Comparison of ENCODE assay signal across 9 mouse cellular contexts in the genomic region with DNA sequence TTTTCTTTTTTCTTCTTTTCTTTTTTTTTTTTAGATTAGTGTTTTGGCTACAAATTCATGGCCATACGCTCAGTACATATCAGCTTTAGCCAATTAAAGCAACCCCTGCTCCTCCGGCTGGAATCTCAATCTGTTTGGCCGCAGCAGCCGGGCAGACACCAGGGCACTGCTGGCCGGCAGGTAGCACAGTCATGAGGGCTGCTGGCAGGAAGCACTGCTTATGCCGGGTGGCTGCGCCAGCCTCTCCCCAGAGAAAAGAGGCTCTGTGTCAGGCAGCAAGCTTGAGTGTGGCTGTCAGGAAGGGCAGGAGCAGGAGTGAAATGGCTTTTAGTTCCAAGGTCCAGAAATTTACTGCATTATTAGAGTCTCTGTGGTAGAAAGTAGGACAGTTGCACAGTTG.
DNase-seq lines count a peak whose midpoint lies in the region; ATAC-seq and TF ChIP-seq lines count a peak whose summit lies in the region.
"Had no signal": no experiment of that assay in that cellular context is flagged by ENCODE, and none has a peak within 500 bp of the region (broad histone marks: within the 10 kb centered on the region; RNA-seq: fewer than 3 reads in every experiment).

No protein-coding gene starts in this region.

- H3K4me1 ChIP-seq in lung, postnatal 0 days (ENCODE audit: insufficient read depth, low read depth, low read length), result no peaks in the 10 kb centered on the region

- peak; percentile 19 to 41 for DNase-seq in layer of hippocampus, postnatal 10 days (ENCODE audit: low spot score in 2 of 2)
- DNase-seq in layer of hippocampus, adult 9-11 months, result no peak
- peak; percentile 83 for DNase-seq in cerebellum, adult 11-12 months
- peak; percentile 10 for DNase-seq in heart, postnatal 25 days (ENCODE audit: low spot score)
- DNase-seq in lung, postnatal 0 days (ENCODE audit: low spot score), result peak; percentile 42
- DNase-seq in thymus, postnatal 4 days, result peak; percentile 34
- no peak for DNase-seq in left cerebral cortex, adult 11 months (ENCODE audit: low spot score)
- DNase-seq in left cerebral cortex, adult 8-10 months (ENCODE audit: low spot score in 2 of 2), result no peak
- DNase-seq: lung, embryonic 14.5 days had no signal

- no peak for TF ChIP-seq EP300 in lung, postnatal 0 days (IDR thresholded peaks at IDR 0.05)

- no peak overlapping the region for H3K4me3 ChIP-seq in lung, postnatal 0 days (ENCODE audit: low read depth, low read length)

- H3K4me2 ChIP-seq in lung, postnatal 0 days (replicated peaks; ENCODE audit: low read depth, low read length), result peak overlapping the region; percentile 28; the same call in 1 of the 2 replicates
- H3K4me2 ChIP-seq: lung, embryonic 14.5 days had no signal

- no peak overlapping the region for H3K27ac ChIP-seq in lung, postnatal 0 days (ENCODE audit: low read length)

- no peaks in the 10 kb centered on the region for H3K9me3 ChIP-seq in lung, postnatal 0 days (ENCODE audit: low read length)

- no peaks in the 10 kb centered on the region for H3K36me3 ChIP-seq in lung, postnatal 0 days (ENCODE audit: insufficient read depth, low read length)

- TF ChIP-seq CTCF in lung, postnatal 0 days (IDR thresholded peaks at IDR 0.05), result no peak

- H3K27me3 ChIP-seq in lung, postnatal 0 days (replicated peaks; ENCODE audit: insufficient read depth, low read length), result no peaks in the 10 kb centered on the region

- intact Hi-C loops in heart, postnatal 25 days (cut with DNase I), result loop anchor here (5.0 to 10.0 kb wide), 3 partner anchors 148 to 368 kb away; a partner anchor contains a TSS

- WGBS in lung, postnatal 0 days, result 42% methylated on average over 7 of the region's 7 CpGs

- H3K9ac ChIP-seq in lung, postnatal 0 days (replicated peaks; ENCODE audit: low read depth), result no peak overlapping the region
- H3K9ac ChIP-seq: lung, embryonic 14.5 days had no signal

- peak; percentile 71 for ATAC-seq in lung, postnatal 0 days

Comparison
In these comparisons a context has a peak if more than half of its experiments do, and no peak if none do; other contexts are left out.
1. DNase-seq: peak in layer of hippocampus, postnatal 10 days (2 of 2), cerebellum, adult 11-12 months (single experiment), heart, postnatal 25 days (single experiment), lung, postnatal 0 days (single experiment) and thymus, postnatal 4 days (single experiment); none in layer of hippocampus, adult 9-11 months (single experiment), left cerebral cortex, adult 11 months (single experiment) and left cerebral cortex, adult 8-10 months (0 of 2).